Mouse (Mus musculus) B cell, adult 2 months (primary cell): ENCODE measurements around the gene Dram1.
A peak's percentile ranks its signal among the peaks of the same experiment; 100 is the strongest.

Source experiments
- DNase-seq, 2 experiments: peaks; one replicate each; pipeline ENCODE4 v3.0.0; 2022

The Dram1 gene

DNA sequence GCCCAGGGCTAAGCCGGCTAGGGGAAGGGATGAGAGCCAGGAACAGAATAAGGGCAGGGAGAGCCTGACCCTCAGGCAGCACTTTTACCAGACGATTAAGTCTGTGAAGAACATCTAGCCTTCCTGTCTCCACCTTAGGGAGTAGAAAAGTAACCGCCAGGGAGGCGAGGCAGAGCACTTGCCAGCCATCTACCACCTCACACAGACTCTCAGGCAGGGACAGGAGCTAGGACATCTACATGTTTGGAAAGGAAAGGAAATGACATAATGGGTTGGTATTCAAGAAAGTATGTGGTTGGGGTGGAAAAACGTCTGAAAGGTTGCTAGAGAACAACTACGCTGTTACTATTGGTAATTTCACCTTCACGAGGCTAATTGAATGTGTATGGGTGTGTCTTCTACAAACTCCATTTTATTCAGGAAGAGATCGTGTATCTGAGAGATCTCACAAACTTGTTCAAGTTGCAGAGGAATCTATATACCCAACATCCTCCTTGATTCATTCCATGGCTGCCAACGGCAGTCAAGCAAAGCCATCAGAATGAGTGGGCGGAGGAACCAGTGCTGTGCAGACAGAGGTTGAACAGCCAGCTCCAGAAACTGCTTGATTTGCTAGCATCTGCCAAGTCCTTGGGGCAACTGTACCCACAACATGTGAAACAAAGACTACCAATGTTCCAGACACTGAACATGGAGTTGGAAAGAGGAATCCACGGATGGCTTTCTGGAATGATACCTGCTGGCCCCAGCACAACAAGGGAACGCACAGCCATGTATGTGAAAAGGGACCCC lies 32.2 kb downstream of the Dram1 start:
- DNase-seq = no peak

- DNase-seq = no peak
These were observed 32.9 kb downstream of the Dram1 start for GRCm38 (mm10) chr10:88345899-88346401.

DNA sequence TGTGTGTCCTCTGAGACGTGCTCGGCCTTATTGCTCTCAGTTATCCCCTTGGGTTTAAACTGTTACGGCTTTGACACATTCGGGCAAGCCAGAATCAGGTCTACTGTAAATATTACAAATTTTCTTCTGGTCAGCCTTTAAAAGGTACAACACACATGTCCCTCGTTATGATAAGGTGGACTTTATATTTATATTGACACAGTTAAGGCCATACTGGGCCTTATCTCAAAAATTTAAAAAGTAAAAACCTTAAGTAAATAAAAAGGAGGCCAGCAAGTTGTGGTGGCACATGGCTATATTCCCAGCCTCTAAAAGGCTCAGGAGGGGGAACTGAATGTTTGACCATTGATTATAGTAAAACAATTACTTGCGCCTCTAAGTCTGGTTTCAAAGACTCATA lies 37.5 kb downstream of the Dram1 start:
- DNase-seq = no peak

- no peak for DNase-seq
These were observed 38.2 kb downstream of the Dram1 start for GRCm38 (mm10) chr10:88340660-88341059.

DNA sequence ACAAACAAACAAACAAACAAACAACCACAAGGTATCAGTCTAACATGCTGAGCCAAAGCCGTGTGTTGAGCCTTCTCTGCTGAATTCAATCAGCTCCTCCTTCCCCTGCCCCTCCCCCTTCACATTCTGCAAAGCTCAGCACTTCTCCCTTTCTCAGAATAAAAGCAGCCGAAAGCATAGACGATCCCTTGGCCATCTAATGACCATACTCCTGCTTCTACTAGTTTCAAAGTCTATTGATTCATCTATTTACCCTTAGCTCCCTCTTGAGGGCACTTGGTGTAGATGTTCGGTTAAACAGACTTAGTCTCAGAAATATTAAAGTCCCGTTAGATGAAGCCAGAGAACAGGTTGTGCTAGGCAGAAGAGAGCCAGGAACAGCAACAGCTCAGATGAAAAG lies 48.2 kb downstream of the Dram1 start:
- no peak for DNase-seq

- DNase-seq = no peak
These were observed 50.8 kb downstream of the Dram1 start for GRCm38 (mm10) chr10:88328056-88328450.

- DNase-seq = peak; percentile 77 to 81
These were observed 51.5 kb downstream of the Dram1 start for GRCm38 (mm10) chr10:88327160-88328055.

DNA sequence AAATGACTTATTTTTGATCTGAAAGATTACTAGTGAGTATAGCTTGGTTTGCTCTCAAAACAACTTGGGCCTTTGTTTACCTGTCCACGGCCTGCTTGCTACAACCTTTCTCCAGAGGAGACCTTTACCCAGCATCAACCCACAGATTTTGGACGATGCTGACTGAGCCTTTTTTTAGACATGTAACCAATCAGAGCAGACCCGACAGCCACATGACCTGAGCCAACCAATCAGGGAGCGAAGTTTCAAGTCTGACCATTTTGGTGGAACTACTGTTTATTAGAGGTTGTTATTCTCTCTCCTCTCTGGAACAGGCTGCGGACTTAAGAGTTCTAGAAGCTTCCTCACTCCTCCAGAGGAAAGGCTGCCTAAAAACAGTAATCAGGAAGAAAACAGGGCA lies 57.1 kb downstream of the Dram1 start:
- DNase-seq = no peak

DNA sequence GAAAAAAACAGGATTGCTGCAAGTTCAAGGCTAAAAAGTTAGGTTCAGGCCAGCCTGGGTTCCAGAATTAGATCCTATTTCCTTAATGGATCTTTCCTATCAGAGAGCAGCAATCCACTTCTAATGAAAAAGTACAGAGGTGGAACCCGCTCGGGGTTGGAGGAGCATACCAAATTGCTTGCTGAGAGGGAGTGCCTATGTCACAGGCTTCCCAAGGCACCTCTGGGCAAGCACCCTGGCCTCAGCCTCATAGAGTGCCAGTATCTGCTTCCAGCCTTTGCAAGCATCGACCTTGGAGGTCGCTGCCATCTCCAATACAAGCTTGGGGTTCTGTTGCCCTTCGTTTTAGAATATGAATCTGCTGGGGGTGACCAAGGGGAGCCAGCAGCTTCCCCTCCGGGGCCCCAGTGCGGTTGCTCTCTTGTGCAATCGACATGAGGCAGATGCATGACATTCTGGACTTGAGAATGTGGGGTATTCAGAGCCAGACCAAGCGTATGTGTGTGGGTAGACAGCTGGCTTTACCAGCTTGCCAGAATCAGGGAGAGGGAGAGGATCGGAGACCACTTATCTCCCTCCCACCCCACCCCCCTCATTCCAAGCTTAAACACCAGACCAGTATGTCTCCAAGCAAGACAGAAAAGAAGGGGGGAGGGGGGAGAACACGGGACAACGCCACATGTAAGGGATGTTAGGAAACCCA lies 58.0 kb downstream of the Dram1 start:
- no peak for DNase-seq

- no peak for DNase-seq
These were observed 60.7 kb downstream of the Dram1 start for GRCm38 (mm10) chr10:88318179-88318578.

DNA sequence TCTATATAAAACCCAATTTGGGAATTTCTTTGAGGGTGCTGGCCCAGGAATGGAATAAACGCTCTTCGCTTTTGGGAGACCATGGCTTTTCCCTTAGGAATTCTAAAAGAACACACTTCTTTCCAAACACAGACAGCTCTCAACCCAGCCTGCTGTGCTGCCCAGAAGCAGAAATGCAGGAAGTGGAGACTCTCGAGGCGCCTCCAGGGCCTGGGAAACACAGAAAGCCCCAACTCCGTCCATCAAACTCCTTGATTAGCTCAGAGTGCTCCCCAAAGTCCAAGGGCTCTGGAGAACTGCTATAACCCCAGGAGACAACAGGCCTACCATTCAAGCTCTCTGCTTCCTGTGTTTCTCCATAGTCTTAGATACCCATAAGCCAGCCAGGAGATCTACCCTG lies 61.7 kb downstream of the Dram1 start:
- no peak for DNase-seq

DNA sequence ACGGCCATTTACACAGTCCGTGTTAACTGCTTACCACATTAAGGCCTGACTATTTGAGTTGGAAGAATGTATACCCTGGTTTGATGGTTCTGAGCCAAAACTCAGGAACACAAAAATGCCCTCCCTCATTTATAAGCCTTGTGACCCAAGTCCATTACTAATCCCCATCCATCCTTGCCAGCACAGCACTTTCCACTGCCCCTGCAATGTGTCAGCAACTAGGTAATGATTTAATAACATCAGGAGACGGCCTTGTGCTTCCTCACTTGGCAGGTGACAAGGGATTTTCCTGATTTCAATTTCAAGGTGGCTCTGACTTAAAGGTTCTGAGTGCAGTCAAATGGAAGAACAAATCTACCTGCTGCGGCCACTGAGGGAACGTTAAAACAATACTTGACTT lies 64.0 kb downstream of the Dram1 start:
- no peak for DNase-seq

- no peak for DNase-seq
These were observed 69.0 kb downstream of the Dram1 start for GRCm38 (mm10) chr10:88309851-88310250.

- no peak for DNase-seq
These were observed 72.6 kb downstream of the Dram1 start for GRCm38 (mm10) chr10:88306235-88306634.

DNA sequence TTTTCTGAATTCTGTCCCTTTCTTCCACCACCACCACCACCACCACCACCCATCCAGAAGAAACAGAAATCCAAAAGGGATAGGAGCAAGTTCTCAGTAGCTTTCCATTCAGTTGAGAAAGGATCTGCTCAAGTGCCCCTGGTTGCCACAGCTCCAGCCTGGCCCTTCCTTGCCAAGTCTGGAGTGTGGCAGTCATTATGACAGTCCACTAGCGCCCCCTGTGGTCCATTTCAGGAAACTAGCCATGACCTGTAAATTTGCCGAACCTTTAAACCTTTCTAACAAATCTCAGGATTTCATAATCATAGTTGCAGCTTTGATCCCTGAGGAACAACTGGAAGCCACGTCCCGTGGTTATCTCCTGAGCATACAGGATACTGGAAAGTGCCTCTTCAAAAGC lies 74.6 kb downstream of the Dram1 start:
- peak; percentile 23 to 26 for DNase-seq

DNA sequence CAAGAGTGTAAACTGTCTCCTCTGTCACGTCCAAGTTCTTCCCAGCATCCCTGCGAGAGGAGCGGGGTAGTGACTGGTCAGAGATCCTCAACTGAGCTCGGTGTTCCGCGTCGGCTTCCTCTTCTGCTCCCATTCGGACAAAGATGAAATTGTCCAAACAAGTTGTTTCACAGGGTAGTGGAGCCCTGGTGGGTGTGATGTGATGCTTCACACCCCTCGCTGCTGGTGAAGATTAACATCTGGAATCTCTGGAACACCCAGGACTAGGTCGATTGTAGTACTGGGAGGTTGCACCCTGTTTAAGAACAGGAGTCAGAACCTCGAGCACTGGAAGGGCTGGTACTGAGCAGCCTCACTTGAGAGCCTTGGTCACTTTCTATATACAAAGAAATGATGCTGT lies 75.8 kb downstream of the Dram1 start:
- no peak for DNase-seq

DNA sequence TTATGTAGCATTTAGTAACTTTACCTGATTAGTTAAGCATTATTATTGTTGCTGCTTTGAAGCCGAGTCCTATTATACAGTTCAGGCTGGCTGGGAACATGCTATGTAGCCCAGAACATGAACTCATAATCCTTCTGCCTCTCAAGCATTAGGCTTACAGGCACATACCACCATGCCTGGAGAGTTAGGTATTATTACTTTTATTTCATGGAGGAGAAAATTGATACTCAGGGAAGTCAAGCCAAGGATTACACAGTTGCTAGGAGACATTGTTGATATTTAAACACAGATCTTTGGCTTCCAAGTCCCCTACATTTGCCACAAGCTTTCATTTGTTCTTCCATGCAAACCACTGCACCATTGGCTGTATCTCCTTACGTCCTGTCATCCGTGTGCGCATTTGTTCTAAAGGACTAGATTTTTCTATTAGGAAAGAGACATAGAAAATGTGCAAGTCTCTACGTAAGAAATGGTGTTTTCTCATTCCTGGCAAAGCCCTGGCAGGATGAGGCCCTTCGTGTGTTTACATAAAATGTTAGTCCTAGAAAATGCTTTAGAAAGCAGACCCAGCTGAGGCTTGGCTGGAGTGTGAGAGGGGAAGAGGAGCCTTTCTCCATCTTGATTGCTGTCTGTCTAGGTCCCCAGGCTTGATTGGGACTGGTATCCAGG lies 76.9 kb downstream of the Dram1 start:
- DNase-seq = no peak

DNA sequence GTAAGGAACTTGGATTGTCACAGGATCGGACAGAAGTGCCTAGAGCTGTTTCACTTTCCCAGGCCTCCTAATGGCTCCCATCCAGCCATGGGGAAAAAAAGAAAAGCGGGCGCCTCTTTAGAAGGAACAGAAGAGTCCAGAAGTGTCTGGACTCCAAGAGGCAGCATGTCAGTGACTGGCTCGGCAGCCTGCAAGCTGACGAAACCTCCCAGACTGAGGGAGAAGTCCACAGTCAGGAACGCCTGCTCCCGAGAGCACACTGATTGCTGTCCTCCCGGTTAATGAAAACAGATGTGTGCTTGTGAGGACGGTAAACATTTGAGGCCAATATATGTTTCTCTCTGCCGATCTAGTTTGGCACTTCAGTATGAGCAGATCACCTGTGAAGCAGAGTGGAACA lies 81.9 kb downstream of the Dram1 start:
- no peak for DNase-seq

GRCm38 (mm10) chr10:88295091-88295490 lies 83.8 kb downstream of the Dram1 start:
- no peak for DNase-seq

DNA sequence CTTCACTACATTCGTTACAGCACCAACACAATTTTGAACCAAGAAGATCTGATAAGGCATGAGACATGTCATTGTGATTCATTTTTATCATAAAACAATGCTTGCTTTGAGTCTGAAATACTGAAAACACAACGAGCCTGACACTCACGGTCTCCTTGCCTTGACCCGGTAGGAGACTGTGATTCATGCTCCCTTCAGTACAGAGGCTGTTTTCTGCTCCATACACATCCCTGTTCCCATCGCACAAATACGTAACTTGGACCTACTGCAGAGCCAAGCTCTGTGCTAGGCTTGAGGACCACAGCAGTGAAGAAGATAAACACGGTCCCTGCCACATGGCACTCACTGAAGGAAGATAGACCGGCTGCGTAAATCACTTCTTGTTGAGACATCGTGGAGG lies 90.8 kb downstream of the Dram1 start:
- no peak for DNase-seq

GRCm38 (mm10) chr10:88287261-88287660 lies 91.6 kb downstream of the Dram1 start:
- no peak for DNase-seq

DNA sequence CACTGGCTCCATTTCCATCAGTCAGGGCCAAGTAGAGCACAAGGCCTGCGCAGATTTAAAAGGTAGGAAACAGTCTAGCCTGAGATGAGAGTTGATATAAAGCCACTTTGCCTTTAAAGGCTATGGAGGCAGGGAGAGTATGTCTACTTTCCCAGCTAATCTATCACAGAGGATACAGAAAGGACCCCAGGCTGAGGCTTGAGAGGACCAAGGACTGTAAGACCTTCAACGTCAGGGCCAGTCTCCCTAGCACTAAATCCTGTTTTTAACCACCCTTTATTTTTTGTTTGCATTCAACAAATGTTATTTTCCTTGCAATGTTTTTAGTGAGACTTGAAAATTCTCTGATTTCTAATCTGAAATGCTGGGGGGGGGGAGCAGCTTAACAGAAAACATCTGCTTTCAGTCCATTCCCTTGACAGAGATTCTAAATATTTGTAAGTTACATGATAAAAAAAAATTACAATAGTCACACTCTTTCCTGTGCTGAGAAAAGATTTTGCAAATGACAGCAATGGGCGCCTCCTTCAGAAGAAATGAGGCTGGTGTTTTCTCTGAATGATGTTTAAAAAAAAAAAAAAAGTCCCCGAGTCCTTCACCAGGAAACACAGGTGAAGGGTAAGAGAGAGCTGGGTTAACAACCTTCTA lies 94.4 kb downstream of the Dram1 start:
- DNase-seq = no peak
